Mouse (Mus musculus) lung, embryonic 16.5 days (tissue): Measurements from ENCODE around the gene Nepro. TPM values are rescaled to one million over a fixed set of nuclear protein-coding genes. Genes with fewer than 3 reads are reported as not detected.

Experiments used
- ATAC-seq: fragments of 200-750 bp; cut with Nextera tagmentation; 2 replicates; pipeline ENCODE4 v1.8.0; 2017; ENCODE audit warnings: low read depth, mild to moderate bottlenecking, moderate library complexity
- H3K27ac ChIP-seq: fragments of 300-500 bp; sonication (generic); 2 replicates; pipeline ENCODE4 v1.5.1; 2014; ENCODE audit warnings: mild to moderate bottlenecking, control low read depth, low read length
- H3K27me3 ChIP-seq: fragments of 300-500 bp; sonication (generic); 2 replicates; pipeline ENCODE4 v1.6.1; 2014; ENCODE audit warnings: low read depth, low read length, mixed read lengths; ENCODE audit not compliant: control insufficient read depth, insufficient read depth
- H3K36me3 ChIP-seq: fragments of 300-500 bp; sonication (generic); 2 replicates; pipeline ENCODE4 v1.6.1; 2014; ENCODE audit warnings: low read length; ENCODE audit not compliant: control insufficient read depth, insufficient read depth
- H3K4me1 ChIP-seq: fragments of 300-500 bp; sonication (generic); replicated peaks from 2 replicates; pipeline ENCODE4 v1.6.1; 2014; ENCODE audit warnings: low read length, mixed read lengths; ENCODE audit not compliant: control insufficient read depth, insufficient read depth
- H3K4me2 ChIP-seq: fragments of 300-500 bp; sonication (generic); 2 replicates; pipeline ENCODE4 v1.6.1; 2014; ENCODE audit warnings: low read depth, low read length, control low read depth
- H3K4me3 ChIP-seq: fragments of 300-500 bp; sonication (generic); 2 replicates; pipeline ENCODE4 v1.5.1; 2014; ENCODE audit warnings: mild to moderate bottlenecking, low read length, control low read depth
- H3K9ac ChIP-seq: fragments of 300-500 bp; sonication (generic); 2 replicates; pipeline ENCODE4 v1.6.1; 2014; ENCODE audit warnings: low read length, control low read depth
- H3K9me3 ChIP-seq: fragments of 300-500 bp; sonication (generic); 2 replicates; pipeline ENCODE4 v1.6.1; 2016; ENCODE audit warnings: low read length; ENCODE audit not compliant: control insufficient read depth
- WGBS: fragments of 180-500 bp; shearing (Covaris S2); extraction: QIAGEN DNeasy Blood & Tissue Kit; methylation state at CpG from one replicate; pipeline ENCODE4 v1.1.7; 2014; 5-methylcytosine and 5-hydroxymethylcytosine counted together
- polyA plus RNA-seq: library from polyadenylated mRNA; unstranded; fragments of >200 nt; fragmentation: Nextera tagmentation; extraction: Ambion mirVana; gene quantifications from 2 replicates; pipeline ENCODE4 v1.2.1, GENCODE M21; 2015

Nepro gene
- polyA plus RNA-seq, 1 experiment from 2014 or later = 8.4 TPM

DNA sequence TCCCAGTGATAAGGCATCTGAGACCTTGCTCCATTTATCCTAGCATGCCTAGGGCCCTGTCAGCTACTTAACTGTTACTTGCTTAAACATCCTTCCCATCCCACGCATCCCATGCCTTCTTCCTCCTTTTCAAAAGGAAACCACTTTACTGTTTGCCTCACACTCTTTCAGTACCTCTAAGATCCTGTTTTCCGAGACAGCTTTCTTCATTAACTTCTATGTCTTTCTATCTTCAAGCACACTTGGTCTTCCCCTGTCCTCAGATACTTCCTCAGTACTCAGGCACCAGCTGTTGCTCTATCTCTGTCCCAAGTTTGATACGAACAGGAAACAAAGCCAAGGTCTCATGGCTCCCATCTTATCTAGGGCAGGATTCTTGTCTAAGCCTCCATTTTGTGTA is 49.6 kb downstream of the Nepro start:
- no peak overlapping the region for H3K4me3 ChIP-seq
- H3K9ac ChIP-seq = no peak overlapping the region
- no peak overlapping the region for H3K27ac ChIP-seq
- 77% methylated on average over 3 of the region's 3 CpGs for WGBS
- no peaks in the 10 kb centered on the region for H3K9me3 ChIP-seq
- H3K27me3 ChIP-seq = no peaks in the 10 kb centered on the region
- H3K4me2 ChIP-seq = no peak overlapping the region
- H3K4me1 ChIP-seq = no peaks in the 10 kb centered on the region
- ATAC-seq = no peak
- H3K36me3 ChIP-seq = no peaks in the 10 kb centered on the region

DNA sequence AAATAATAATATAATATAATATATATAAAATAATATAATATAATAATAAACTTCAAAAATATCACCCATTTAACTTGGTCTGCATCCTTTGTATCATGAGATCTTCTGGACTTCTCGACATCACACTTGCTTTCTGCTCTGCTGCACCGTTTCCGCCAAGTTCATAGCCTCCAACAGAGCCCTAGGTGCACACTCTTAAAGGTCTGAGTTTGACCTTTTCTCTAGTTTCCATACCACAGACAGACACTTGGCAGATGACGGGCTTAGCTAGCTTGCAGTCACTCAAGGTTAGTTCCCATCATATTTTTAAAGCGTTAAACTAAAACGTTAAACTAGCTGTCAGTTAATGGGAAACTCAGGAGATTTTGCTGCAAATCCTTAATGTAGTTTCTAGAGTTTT is 50.1 kb downstream of the Nepro start:
- WGBS = 87% methylated on average over 6 of the region's 6 CpGs
- Histone ChIP-seq H3K27ac (no peak overlapping the region), H3K4me2 (no peak overlapping the region), H3K27me3 (no peaks in the 10 kb centered on the region), H3K4me3 (no peak overlapping the region), H3K4me1 (no peaks in the 10 kb centered on the region), H3K9ac (no peak overlapping the region), H3K9me3 (no peaks in the 10 kb centered on the region), H3K36me3 (no peaks in the 10 kb centered on the region)
- no peak for ATAC-seq

DNA sequence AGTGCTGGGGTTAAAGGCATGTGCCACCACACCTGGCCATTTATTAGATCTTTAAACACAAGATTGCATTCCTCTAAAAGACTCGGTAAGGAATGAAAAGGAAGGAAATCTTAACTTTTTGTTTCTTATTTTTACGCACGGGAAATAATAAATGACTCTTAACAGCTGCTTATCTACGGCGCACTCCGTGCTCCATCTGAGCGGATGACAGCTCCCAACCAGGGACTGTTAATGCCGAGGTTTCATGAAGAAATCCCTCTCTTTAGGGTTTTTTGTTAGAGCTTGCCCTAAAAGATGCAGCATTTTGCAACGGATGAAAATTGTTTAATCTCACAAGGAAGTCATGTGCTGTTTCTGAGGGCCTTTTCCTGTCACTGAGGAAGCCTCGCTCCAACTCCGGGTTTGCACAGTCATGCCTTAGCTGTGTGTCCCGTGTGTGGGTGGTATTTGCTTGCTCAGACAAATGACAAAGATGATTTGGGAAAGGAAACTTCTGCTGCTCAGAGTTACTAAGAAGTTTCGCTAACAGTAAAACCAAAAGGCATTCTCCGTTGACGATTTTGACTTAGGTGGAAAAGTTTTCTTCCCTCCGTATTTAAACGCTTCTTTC is 54.5 kb downstream of the Nepro start:
- WGBS = 31% methylated on average over 17 of the region's 17 CpGs
- Histone ChIP-seq H3K27me3 (no peaks in the 10 kb centered on the region), H3K4me1 (no peaks in the 10 kb centered on the region), H3K9ac (peak overlapping the region; percentile 47; the same call in 1 of the 2 replicates), H3K36me3 (no peaks in the 10 kb centered on the region), H3K4me2 (peak overlapping the region; percentile 52), H3K4me3 (peak overlapping the region; percentile 33), H3K9me3 (no peaks in the 10 kb centered on the region), H3K27ac (peak overlapping the region; percentile 17; the same call in 1 of the 2 replicates)
- peak; percentile 73 for ATAC-seq

DNA sequence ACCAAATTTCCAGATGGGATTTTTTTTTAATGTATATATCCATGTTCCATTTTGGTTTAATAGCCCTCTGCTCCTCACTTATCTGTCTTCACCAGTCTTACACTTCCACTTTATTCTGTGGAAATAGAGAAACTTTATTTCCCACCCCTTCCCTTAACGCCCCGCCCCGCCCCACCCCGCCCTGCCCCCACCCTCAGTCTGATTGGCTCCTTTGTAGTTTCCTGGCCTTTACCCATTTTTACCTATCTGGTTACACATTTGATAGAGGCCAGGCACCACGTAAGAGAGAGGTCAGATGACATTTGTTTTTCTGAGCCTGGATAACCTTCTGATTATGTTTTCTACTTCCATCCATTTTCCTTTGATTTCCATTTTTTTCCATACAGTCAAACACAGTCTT is 55.4 kb downstream of the Nepro start:
- WGBS = 88% methylated on average over 5 of the region's 5 CpGs
- no peaks in the 10 kb centered on the region for H3K4me1 ChIP-seq
- ATAC-seq = no peak

DNA sequence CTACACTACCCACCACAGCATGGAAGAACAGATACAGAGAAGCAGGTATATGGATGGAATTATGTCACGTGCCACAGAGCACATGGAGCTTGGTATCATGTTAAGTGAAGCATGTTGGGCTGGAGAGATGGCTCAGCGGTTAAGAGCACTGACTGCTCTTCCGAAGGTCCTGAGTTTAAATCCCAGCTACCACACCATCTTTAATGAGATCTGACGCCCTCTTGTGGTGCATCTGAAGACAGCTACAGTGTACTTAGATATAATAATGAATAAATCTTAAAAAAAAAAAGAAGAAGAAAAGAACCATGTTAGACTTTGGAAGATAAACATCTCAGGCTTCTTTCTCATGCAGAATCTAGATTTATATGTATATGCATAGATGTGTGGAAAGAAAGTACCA is 56.6 kb downstream of the Nepro start:
- WGBS = 71% methylated on average over 4 of the region's 4 CpGs
- H3K27me3 ChIP-seq = no peaks in the 10 kb centered on the region

More for the DNA sequence above, 55.4 kb downstream of the Nepro start:
- H3K36me3 ChIP-seq = no peaks in the 10 kb centered on the region
- H3K4me3 ChIP-seq = no peak overlapping the region
- no peak overlapping the region for H3K4me2 ChIP-seq
- H3K9me3 ChIP-seq = no peaks in the 10 kb centered on the region
- no peaks in the 10 kb centered on the region for H3K27me3 ChIP-seq
- no peak overlapping the region for H3K27ac ChIP-seq
- no peak overlapping the region for H3K9ac ChIP-seq

More for the DNA sequence above, 56.6 kb downstream of the Nepro start:
- Histone ChIP-seq H3K36me3 (no peaks in the 10 kb centered on the region), H3K9ac (no peak overlapping the region), H3K9me3 (no peaks in the 10 kb centered on the region), H3K27ac (no peak overlapping the region), H3K4me2 (no peak overlapping the region), H3K4me3 (no peak overlapping the region), H3K4me1 (no peaks in the 10 kb centered on the region)
- no peak for ATAC-seq

Other genes with a start within 250 kb of the Nepro start
- gene Boc, start 165.4 kb upstream of the Nepro start, polyA plus RNA-seq = 29.7 and 32.0 TPM in 2 replicates
- gene Gtpbp8, start 22.1 kb downstream of the Nepro start, polyA plus RNA-seq = 27.9 and 29.7 TPM in 2 replicates
- 1.1 and 1.2 TPM in 2 replicates for gene Cd200r1, start 41.4 kb downstream of the Nepro start, polyA plus RNA-seq
- gene Cd200r4, start 87.4 kb downstream of the Nepro start, polyA plus RNA-seq = 0.11 and 0.28 TPM in 2 replicates
- not detected in 2 replicates for gene Cd200r2, start 142.8 kb downstream of the Nepro start, polyA plus RNA-seq
- gene Cd200r3, start 219.4 kb downstream of the Nepro start, polyA plus RNA-seq = 0.40 and 0.48 TPM in 2 replicates